Mouse (Mus musculus): ENCODE data around the gene Drg1. TPM values are rescaled to one million over a fixed set of nuclear protein-coding genes. Genes with fewer than 3 reads are reported as not detected.
"Not testable (repeated sequence)": the region's sequence is repeated elsewhere in the genome, so short reads cannot be mapped to it uniquely, and the experiment has no call there.

Drg1 gene
- polyA plus RNA-seq, 1 experiment from 2014 or later: 211 TPM

DNA sequence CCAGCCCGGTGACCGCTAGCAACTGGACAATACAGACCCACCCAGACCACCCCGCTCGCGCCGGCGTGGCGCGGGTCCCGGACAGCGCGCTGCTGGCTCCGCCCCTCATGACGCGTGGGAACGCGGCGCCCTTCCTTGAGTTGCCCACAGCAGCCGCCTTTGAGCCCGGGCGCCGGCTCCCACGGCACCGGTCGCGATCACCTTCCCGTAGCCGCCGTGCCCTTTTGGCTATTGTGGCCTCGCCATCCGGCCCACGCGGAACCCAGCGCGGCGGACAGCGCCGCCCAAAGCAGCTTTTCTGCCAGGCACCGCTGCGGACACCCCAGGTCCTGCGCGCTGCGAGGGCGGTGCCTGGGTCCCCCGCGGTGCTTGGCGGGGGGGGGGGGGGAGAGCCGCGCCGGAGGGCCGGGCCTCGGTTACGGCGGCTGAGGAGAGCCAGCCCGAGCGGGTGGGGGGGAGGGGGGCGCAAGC lies 63.9 kb downstream of the Drg1 start, which contains the start of gene Eif4enif1:
Gene Eif4enif1 (plus strand): TSS at position 162 of the 471 bp plus-strand sequence.
- H3K4me1 ChIP-seq (replicated peaks): no peaks in the 10 kb centered on the region
- H3K4me3 ChIP-seq (replicated peaks): peak within 1 kb of the TSS; percentile 38
- peak within 1 kb of the TSS; percentile 1; the same call in 1 of the 2 replicates for H3K27ac ChIP-seq
- no peaks in the 10 kb centered on the region for H3K9me3 ChIP-seq
- under 1% methylated on average over 34 of the region's 57 CpGs for WGBS
- H3K9ac ChIP-seq: peak within 1 kb of the TSS; percentile 34
- peak; percentile 88 for ATAC-seq
- H3K27me3 ChIP-seq (replicated peaks): no peaks in the 10 kb centered on the region
- H3K36me3 ChIP-seq: 0 out of 2 replicates have a peak, but pooled peaks cover 3% of the 10 kb centered on the region
- peak within 1 kb of the TSS; percentile 20 for H3K4me2 ChIP-seq (replicated peaks)

DNA sequence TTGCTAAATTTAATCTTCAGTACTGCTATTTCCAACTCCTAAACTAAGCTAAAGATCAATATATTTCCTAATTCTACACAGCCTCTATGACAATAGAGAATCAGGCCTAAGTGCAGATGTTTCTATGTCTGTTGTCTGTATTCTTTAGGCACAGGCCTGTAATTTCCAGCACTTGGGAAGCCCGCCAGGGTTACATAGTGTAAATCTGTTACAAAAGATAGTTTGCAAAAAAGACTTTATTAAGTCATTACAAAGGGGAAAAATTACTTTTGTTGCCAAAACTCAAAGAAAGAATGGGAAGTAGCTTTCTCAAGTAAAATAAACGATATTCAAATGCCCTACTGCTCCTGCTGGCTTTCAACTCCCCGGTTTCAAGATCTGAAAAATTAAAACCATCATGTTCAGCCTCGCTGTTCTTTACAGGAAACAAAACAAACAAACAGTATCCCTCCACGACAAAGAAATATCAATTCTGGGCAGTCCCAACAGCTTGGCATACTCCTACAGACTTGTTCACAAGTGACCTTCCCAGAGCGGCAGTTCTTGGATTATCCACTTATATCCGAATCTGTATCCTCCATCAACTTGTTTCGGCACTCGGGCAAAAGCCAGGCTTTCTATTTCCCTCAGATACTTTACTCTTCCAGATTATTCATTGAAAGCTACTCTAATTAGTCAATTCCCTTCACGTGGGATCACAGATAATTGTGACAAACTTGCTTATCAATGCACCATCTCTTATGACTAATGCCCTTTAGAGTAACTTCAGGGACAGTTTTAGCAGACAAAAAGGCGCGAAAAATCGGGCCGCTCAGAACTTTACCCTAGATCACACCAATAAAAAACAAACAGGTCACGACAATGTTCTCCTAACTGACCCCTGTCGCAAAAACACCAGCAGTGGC lies 64.6 kb downstream of the Drg1 start:
- no peaks in the 10 kb centered on the region for H3K27me3 ChIP-seq (replicated peaks)
- H3K9me3 ChIP-seq: no peaks in the 10 kb centered on the region
- no peaks in the 10 kb centered on the region for H3K4me1 ChIP-seq (replicated peaks)
- ATAC-seq: no peak; the same call in 1 of the 2 replicates
- WGBS: 6% methylated on average over 16 of the region's 16 CpGs
- peak overlapping the region; percentile 2; the same call in 1 of the 2 replicates for H3K4me2 ChIP-seq (replicated peaks)
- H3K27ac ChIP-seq: no peak overlapping the region
- no peak overlapping the region for H3K9ac ChIP-seq
- 0 out of 2 replicates have a peak, but pooled peaks cover under 1% of the 10 kb centered on the region for H3K36me3 ChIP-seq
- peak overlapping the region; percentile 38 for H3K4me3 ChIP-seq (replicated peaks)

- not testable (repeated sequence) for ATAC-seq; H3K4me1 ChIP-seq (replicated peaks); H3K9me3 ChIP-seq; H3K27me3 ChIP-seq (replicated peaks); H3K27ac ChIP-seq; H3K9ac ChIP-seq; H3K36me3 ChIP-seq; H3K4me3 ChIP-seq (replicated peaks); H3K4me2 ChIP-seq (replicated peaks)
- WGBS: 93% methylated on average over 7 of the region's 7 CpGs
Observed at GRCm38 (mm10) chr11:3200636-3201035, 65.6 kb downstream of the Drg1 start.

DNA sequence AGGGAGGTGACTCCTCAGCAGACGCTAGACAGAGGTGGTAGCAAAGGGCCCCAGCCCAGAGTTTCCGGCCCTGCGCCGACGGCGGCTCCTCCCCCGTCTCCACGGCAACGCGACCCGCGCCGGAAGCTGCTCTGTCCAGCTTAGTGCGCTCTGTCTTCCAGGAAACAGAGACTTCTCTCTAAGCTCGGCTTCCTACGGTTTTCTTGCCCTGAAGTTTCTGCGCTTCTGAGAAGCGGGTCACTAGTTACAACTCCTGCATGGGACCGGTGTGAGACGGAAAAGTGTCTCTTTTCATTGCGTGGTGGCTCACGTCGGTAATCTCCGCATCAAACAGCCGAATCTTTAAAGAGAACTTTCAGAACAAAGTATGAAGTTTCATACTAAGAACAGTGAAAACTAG lies 72.9 kb downstream of the Drg1 start, which contains the start of gene Sfi1:
Gene Sfi1 (minus strand): TSS at position 101 of the 400 bp plus-strand sequence.
- Histone ChIP-seq H3K36me3 (no peaks in the 10 kb centered on the region), H3K9ac (no peak within 1 kb of the TSS), H3K4me1 (replicated peaks) (no peaks in the 10 kb centered on the region), H3K27ac (no peak within 1 kb of the TSS), H3K27me3 (replicated peaks) (no peaks in the 10 kb centered on the region), H3K4me2 (replicated peaks) (no peak within 1 kb of the TSS), H3K4me3 (replicated peaks) (no peak within 1 kb of the TSS), H3K9me3 (no peaks in the 10 kb centered on the region)
- WGBS: 84% methylated on average over 25 of the region's 25 CpGs
- ATAC-seq: no peak

GRCm38 (mm10) chr11:3182707-3183106 lies 83.5 kb downstream of the Drg1 start:
- not testable (repeated sequence) for H3K4me1 ChIP-seq (replicated peaks); H3K27me3 ChIP-seq (replicated peaks)

DNA sequence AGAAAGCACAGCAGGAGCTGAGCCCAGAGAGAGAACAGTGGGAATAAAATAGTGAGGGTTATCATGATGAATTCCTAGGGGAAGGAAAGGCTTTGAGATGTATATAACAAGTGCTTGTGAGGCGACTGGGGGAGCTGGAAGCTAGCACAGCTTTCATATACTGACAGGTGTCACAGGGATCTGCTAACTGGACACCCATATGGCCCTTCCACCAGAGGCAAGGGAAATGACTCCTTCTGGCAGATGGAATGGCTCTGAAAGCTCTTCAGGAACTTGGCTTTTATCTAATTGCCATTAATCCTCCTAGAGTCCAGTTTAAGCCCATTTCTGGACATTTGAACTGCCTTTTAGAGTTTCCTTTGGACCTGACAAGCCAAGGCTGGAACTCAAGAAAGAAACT lies 84.2 kb downstream of the Drg1 start:
- not testable (repeated sequence) for H3K36me3 ChIP-seq; H3K27ac ChIP-seq; H3K4me2 ChIP-seq (replicated peaks); H3K9me3 ChIP-seq; H3K9ac ChIP-seq; H3K4me1 ChIP-seq (replicated peaks); H3K27me3 ChIP-seq (replicated peaks); ATAC-seq; H3K4me3 ChIP-seq (replicated peaks)
- WGBS: 52% methylated on average over 1 of the region's 1 CpGs

More at GRCm38 (mm10) chr11:3182707-3183106, 83.5 kb downstream of the Drg1 start:
- not testable (repeated sequence) for H3K4me2 ChIP-seq (replicated peaks); ATAC-seq; H3K27ac ChIP-seq; H3K4me3 ChIP-seq (replicated peaks); H3K9me3 ChIP-seq; H3K9ac ChIP-seq; H3K36me3 ChIP-seq
- 78% methylated on average over 1 of the region's 1 CpGs for WGBS

- H3K9me3 ChIP-seq; H3K4me2 ChIP-seq (replicated peaks); ATAC-seq; H3K27ac ChIP-seq; H3K36me3 ChIP-seq; H3K9ac ChIP-seq; H3K4me3 ChIP-seq (replicated peaks); H3K4me1 ChIP-seq (replicated peaks); H3K27me3 ChIP-seq (replicated peaks): not testable (repeated sequence)
- 61% methylated on average over 4 of the region's 4 CpGs for WGBS
Observed at GRCm38 (mm10) chr11:3181250-3181649, 85.0 kb downstream of the Drg1 start.

GRCm38 (mm10) chr11:3180510-3181160 lies 85.6 kb downstream of the Drg1 start:
- not testable (repeated sequence) for H3K27me3 ChIP-seq (replicated peaks); H3K36me3 ChIP-seq; H3K9ac ChIP-seq; H3K9me3 ChIP-seq; H3K4me2 ChIP-seq (replicated peaks); H3K4me3 ChIP-seq (replicated peaks); H3K4me1 ChIP-seq (replicated peaks); H3K27ac ChIP-seq; ATAC-seq
- 73% methylated on average over 6 of the region's 6 CpGs for WGBS

DNA sequence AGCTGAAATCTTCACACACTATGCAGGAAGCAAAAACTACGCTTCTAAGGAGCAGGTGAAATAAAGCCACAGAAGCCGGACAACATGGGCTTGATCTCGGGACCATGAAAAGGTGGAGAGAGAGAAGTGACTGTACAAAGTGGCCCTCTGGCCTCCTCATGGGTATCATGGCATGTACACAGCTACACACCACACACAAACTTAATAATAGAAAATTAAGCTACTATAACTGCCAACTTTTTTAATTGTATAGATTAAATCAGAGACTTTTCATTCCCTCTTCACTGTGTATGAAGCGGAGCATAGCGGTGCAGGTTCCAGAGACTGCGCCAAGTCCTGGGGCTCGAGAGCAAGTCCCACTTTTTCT lies 86.5 kb downstream of the Drg1 start:
- not testable (repeated sequence) for ATAC-seq; H3K9ac ChIP-seq; H3K4me2 ChIP-seq (replicated peaks); H3K4me1 ChIP-seq (replicated peaks); H3K27ac ChIP-seq; H3K4me3 ChIP-seq (replicated peaks); H3K27me3 ChIP-seq (replicated peaks); H3K9me3 ChIP-seq; H3K36me3 ChIP-seq
- WGBS: 86% methylated on average over 7 of the region's 7 CpGs

DNA sequence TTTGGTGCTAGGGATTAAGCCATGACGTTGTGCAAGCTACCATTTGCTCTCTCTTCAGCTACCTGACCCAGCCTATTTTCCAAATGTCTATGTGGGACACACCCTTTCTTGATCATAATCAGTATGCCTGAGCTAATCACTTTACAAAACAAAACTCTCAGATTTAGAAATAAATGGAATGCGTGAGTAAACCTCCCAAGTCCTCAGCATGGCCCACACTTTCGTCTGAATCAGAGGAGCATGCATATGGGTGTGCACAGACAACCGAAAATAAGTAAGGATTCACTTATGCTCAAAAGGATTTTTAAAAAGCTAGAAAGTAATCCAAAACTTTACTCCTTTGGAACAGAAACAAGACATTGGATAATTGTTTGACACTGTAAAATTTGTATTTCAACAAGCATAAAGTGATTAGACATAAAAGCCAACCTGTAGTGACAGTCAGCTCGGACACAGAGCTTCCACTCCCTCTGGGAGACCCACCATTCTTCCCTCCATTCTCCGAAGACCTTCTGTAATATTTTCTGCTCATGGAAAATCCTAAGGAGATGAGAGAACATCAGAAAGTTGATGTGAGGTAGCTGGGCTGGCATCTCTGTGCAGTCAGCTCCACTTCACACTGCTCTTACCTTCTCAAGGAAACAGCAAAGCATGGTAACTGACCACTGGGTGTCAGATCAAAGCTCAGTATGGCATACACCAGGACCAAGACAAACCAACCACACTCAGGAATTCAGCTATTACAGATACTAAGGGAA lies 87.1 kb downstream of the Drg1 start:
- H3K9ac ChIP-seq; H3K9me3 ChIP-seq; H3K36me3 ChIP-seq; H3K27ac ChIP-seq; H3K4me3 ChIP-seq (replicated peaks); H3K4me2 ChIP-seq (replicated peaks); ATAC-seq; H3K27me3 ChIP-seq (replicated peaks); H3K4me1 ChIP-seq (replicated peaks): not testable (repeated sequence)
- WGBS: 87% methylated on average over 6 of the region's 6 CpGs

DNA sequence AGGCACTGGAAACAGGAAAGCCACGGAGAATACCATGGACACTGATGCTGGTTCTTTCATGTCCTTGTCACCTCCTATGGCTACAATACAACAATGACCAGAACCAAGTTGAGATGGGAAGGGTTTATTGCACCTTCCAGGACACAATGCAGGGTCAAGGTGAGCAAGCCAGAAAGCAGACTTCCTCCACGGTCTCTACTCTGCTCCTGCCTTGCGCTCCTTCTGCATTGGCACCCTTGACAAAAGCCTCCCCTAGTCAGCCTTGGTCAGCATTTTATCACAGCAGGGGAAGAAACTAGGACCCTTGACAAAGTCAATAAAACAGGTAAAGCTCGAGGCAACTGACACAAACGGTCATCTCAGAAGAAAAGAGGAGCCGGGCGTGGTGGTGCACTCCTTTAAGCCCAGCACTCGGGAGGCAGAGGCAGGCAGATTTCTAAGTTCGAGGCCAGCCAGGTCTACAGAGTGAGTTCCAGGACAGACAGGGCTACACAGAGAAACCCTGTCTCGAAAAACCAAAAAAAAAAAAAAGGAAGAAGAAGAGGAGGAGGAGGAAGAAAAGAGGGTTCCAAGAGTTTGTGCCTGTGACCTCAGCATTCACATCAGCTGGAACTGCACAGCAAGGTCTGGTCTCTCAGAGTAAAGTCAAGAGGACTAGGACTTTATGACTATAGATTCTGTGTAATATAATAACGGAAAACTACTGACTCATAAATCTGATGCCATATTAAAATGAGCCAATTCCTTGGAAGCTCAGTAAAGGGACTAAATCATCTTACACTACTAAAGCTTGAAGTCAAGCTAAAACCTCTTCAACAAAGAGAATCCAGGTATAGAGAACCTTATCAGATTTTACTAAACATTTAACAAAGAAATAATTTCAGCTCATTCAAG lies 92.5 kb downstream of the Drg1 start:
- WGBS: 83% methylated on average over 11 of the region's 11 CpGs
- H3K4me3 ChIP-seq (replicated peaks); H3K4me1 ChIP-seq (replicated peaks); H3K27me3 ChIP-seq (replicated peaks); H3K9me3 ChIP-seq; H3K27ac ChIP-seq; H3K4me2 ChIP-seq (replicated peaks); H3K9ac ChIP-seq; H3K36me3 ChIP-seq: not testable (repeated sequence)
- peak; percentile 52 for ATAC-seq

Measured in intestine, embryonic 15.5 days (tissue).